Mouse (Mus musculus) neural tube, embryonic 14.5 days (tissue): ENCODE data around the gene Vti1a. TPM values are rescaled to one million over a fixed set of nuclear protein-coding genes. Genes with fewer than 3 reads are reported as not detected.

Experiments used
- ATAC-seq: fragments of 200-750 bp; cut with Nextera tagmentation; 2 replicates; pipeline ENCODE4 v1.8.0; 2017; ENCODE audit warnings: low read depth, mild to moderate bottlenecking, moderate TSS enrichment, moderate library complexity
- H3K27ac ChIP-seq: fragments of 300-500 bp; sonication (generic); 2 replicates; pipeline ENCODE4 v1.5.1; 2014; ENCODE audit warnings: low read depth, mild to moderate bottlenecking, control low read depth, low read length, moderate library complexity, mixed read lengths
- H3K27me3 ChIP-seq: fragments of 300-500 bp; sonication (generic); 2 replicates; pipeline ENCODE4 v1.6.1; 2014; ENCODE audit warnings: low read length; ENCODE audit not compliant: control insufficient read depth, insufficient read depth
- H3K36me3 ChIP-seq: fragments of 300-500 bp; sonication (generic); 2 replicates; pipeline ENCODE4 v1.6.1; 2014; ENCODE audit warnings: low read length, mixed read lengths; ENCODE audit not compliant: control insufficient read depth, insufficient read depth
- H3K4me1 ChIP-seq: fragments of 300-500 bp; sonication (generic); 2 replicates; pipeline ENCODE4 v1.6.1; 2014; ENCODE audit warnings: low read length; ENCODE audit not compliant: control insufficient read depth, insufficient read depth
- H3K4me2 ChIP-seq: fragments of 300-500 bp; sonication (generic); 2 replicates; pipeline ENCODE4 v1.6.1; 2014; ENCODE audit warnings: mild to moderate bottlenecking, low read depth, low read length, control low read depth
- H3K4me3 ChIP-seq: fragments of 300-500 bp; sonication (generic); 2 replicates; pipeline ENCODE4 v1.5.1; 2014; ENCODE audit warnings: low read depth, low read length, control low read depth, mixed read lengths
- H3K9ac ChIP-seq: fragments of 300-500 bp; sonication (generic); replicated peaks from 2 replicates; pipeline ENCODE4 v1.6.1; 2014; ENCODE audit warnings: low read depth, mild to moderate bottlenecking, control low read depth, low read length, mixed read lengths
- H3K9me3 ChIP-seq: fragments of 300-500 bp; sonication (generic); 2 replicates; pipeline ENCODE4 v1.6.1; 2016; ENCODE audit warnings: low read length; ENCODE audit not compliant: control insufficient read depth
- WGBS: fragments of 180-500 bp; shearing (Covaris S2); extraction: QIAGEN DNeasy Blood & Tissue Kit; methylation state at CpG from one replicate; pipeline ENCODE4 v1.1.7; 2014; 5-methylcytosine and 5-hydroxymethylcytosine counted together
- polyA plus RNA-seq: library from polyadenylated mRNA; unstranded; fragments of >200 nt; fragmentation: Nextera tagmentation; extraction: Ambion mirVana; gene quantifications from 2 replicates; pipeline ENCODE4 v1.2.1, GENCODE M21; 2014

Vti1a gene
- polyA plus RNA-seq, 1 experiment from 2014 or later = 35.7 TPM

- WGBS = 75% methylated on average over 8 of the region's 8 CpGs
- Histone ChIP-seq H3K4me3 (no peak overlapping the region), H3K4me1 (0 out of 2 replicates have a peak, but pooled peaks cover 6% of the 10 kb centered on the region), H3K9ac (no peak overlapping the region), H3K27me3 (no peaks in the 10 kb centered on the region), H3K36me3 (no peaks in the 10 kb centered on the region), H3K27ac (no peak overlapping the region), H3K4me2 (no peak overlapping the region), H3K9me3 (no peaks in the 10 kb centered on the region)
- no peak for ATAC-seq
Measured at GRCm38 (mm10) chr19:55472582-55472981, 156.5 kb downstream of the Vti1a start.

- H3K9ac ChIP-seq = no peak overlapping the region
- H3K27ac ChIP-seq = no peak overlapping the region
- no peaks in the 10 kb centered on the region for H3K27me3 ChIP-seq
- 73% methylated on average over 6 of the region's 6 CpGs for WGBS
- H3K4me3 ChIP-seq = no peak overlapping the region
- H3K36me3 ChIP-seq = no peaks in the 10 kb centered on the region
- H3K9me3 ChIP-seq = no peaks in the 10 kb centered on the region
- H3K4me1 ChIP-seq = 0 out of 2 replicates have a peak, but pooled peaks cover 4% of the 10 kb centered on the region
- ATAC-seq = no peak
- H3K4me2 ChIP-seq = no peak overlapping the region
Measured at GRCm38 (mm10) chr19:55474225-55474624, 158.1 kb downstream of the Vti1a start.

- no peaks in the 10 kb centered on the region; the same call in 1 of the 2 replicates for H3K4me1 ChIP-seq
- H3K9ac ChIP-seq = no peak overlapping the region
- 64% methylated on average over 5 of the region's 5 CpGs for WGBS
- H3K27me3 ChIP-seq = no peaks in the 10 kb centered on the region
- H3K36me3 ChIP-seq = no peaks in the 10 kb centered on the region
- no peak overlapping the region for H3K27ac ChIP-seq
- no peaks in the 10 kb centered on the region for H3K9me3 ChIP-seq
- no peak overlapping the region for H3K4me3 ChIP-seq
- no peak for ATAC-seq
- no peak overlapping the region for H3K4me2 ChIP-seq
Measured at GRCm38 (mm10) chr19:55480526-55480925, 164.4 kb downstream of the Vti1a start.

- no peaks in the 10 kb centered on the region; the same call in 1 of the 2 replicates for H3K4me1 ChIP-seq
- H3K27me3 ChIP-seq = no peaks in the 10 kb centered on the region
- no peaks in the 10 kb centered on the region for H3K36me3 ChIP-seq
- H3K9me3 ChIP-seq = no peaks in the 10 kb centered on the region
- H3K27ac ChIP-seq = no peak overlapping the region; the same call in 1 of the 2 replicates
- WGBS = 2% methylated on average over 5 of the region's 5 CpGs
- H3K4me3 ChIP-seq = no peak overlapping the region
- ATAC-seq = no peak
- H3K9ac ChIP-seq = no peak overlapping the region
- H3K4me2 ChIP-seq = no peak overlapping the region
Measured at GRCm38 (mm10) chr19:55481308-55481707, 165.2 kb downstream of the Vti1a start.

GRCm38 (mm10) chr19:55483526-55483925 lies 167.4 kb downstream of the Vti1a start:
- Histone ChIP-seq H3K27me3 (no peaks in the 10 kb centered on the region), H3K9me3 (no peaks in the 10 kb centered on the region), H3K36me3 (no peaks in the 10 kb centered on the region), H3K4me1 (no peaks in the 10 kb centered on the region; the same call in 1 of the 2 replicates), H3K9ac (no peak overlapping the region), H3K4me2 (no peak overlapping the region), H3K4me3 (no peak overlapping the region), H3K27ac (no peak overlapping the region)
- ATAC-seq = no peak
- 46% methylated on average over 5 of the region's 5 CpGs for WGBS

GRCm38 (mm10) chr19:55484559-55484958 lies 168.5 kb downstream of the Vti1a start:
- no peak for ATAC-seq
- H3K27me3 ChIP-seq = no peaks in the 10 kb centered on the region
- H3K27ac ChIP-seq = no peak overlapping the region
- WGBS = 83% methylated on average over 6 of the region's 6 CpGs
- no peak overlapping the region for H3K9ac ChIP-seq
- no peaks in the 10 kb centered on the region for H3K36me3 ChIP-seq
- no peaks in the 10 kb centered on the region; the same call in 1 of the 2 replicates for H3K4me1 ChIP-seq
- H3K9me3 ChIP-seq = no peaks in the 10 kb centered on the region
- H3K4me3 ChIP-seq = no peak overlapping the region
- no peak overlapping the region for H3K4me2 ChIP-seq

GRCm38 (mm10) chr19:55486473-55486872 lies 170.4 kb downstream of the Vti1a start:
- Histone ChIP-seq H3K4me1 (no peaks in the 10 kb centered on the region; the same call in 1 of the 2 replicates), H3K9ac (no peak overlapping the region), H3K36me3 (no peaks in the 10 kb centered on the region), H3K4me3 (no peak overlapping the region), H3K27me3 (no peaks in the 10 kb centered on the region), H3K9me3 (no peaks in the 10 kb centered on the region), H3K27ac (no peak overlapping the region), H3K4me2 (no peak overlapping the region)
- 65% methylated on average over 4 of the region's 4 CpGs for WGBS
- no peak for ATAC-seq

GRCm38 (mm10) chr19:55491126-55492076 lies 175.3 kb downstream of the Vti1a start:
- no peak overlapping the region for H3K4me2 ChIP-seq
- no peak overlapping the region for H3K4me3 ChIP-seq
- 21% methylated on average over 15 of the region's 15 CpGs for WGBS
- H3K27me3 ChIP-seq = no peaks in the 10 kb centered on the region
- ATAC-seq = no peak
- H3K27ac ChIP-seq = no peak overlapping the region
- H3K36me3 ChIP-seq = no peaks in the 10 kb centered on the region
- H3K9ac ChIP-seq = no peak overlapping the region
- 0 out of 2 replicates have a peak, but pooled peaks cover 1% of the 10 kb centered on the region for H3K4me1 ChIP-seq
- H3K9me3 ChIP-seq = no peaks in the 10 kb centered on the region

- no peak for ATAC-seq
- 29% methylated on average over 9 of the region's 9 CpGs for WGBS
- no peak overlapping the region for H3K4me3 ChIP-seq
Measured at GRCm38 (mm10) chr19:55496333-55496732, 180.2 kb downstream of the Vti1a start.

More at GRCm38 (mm10) chr19:55496333-55496732, 180.2 kb downstream of the Vti1a start:
- 0 out of 2 replicates have a peak, but pooled peaks cover 5% of the 10 kb centered on the region for H3K4me1 ChIP-seq
- H3K9me3 ChIP-seq = no peaks in the 10 kb centered on the region
- no peaks in the 10 kb centered on the region for H3K36me3 ChIP-seq
- no peaks in the 10 kb centered on the region for H3K27me3 ChIP-seq
- H3K27ac ChIP-seq = no peak overlapping the region
- no peak overlapping the region for H3K9ac ChIP-seq
- H3K4me2 ChIP-seq = no peak overlapping the region
